Mouse (Mus musculus) hindbrain, embryonic 11.5 days (tissue): ENCODE measurements at regions not wholly inside any gene's neighbourhood (a gene's known extent, or its start where the extent isn't known, plus 50 kb on each side); places are given as distances from the start of the nearest gene placed in this dataset.

Source experiments
- ATAC-seq: fragments of 200-750 bp; cut with Nextera tagmentation; 2 replicates; pipeline ENCODE4 v1.8.0; 2017; ENCODE audit warnings: mild to moderate bottlenecking, moderate TSS enrichment, moderate library complexity; ENCODE audit not compliant: low FRiP score
- DNase-seq: peaks from one replicate; pipeline ENCODE4 v3.0.0-alpha.2; 2015; ENCODE audit warnings: low spot score
- H3K27ac ChIP-seq: fragments of 300-500 bp; sonication (generic); 2 replicates; pipeline ENCODE4 v1.5.1; 2014; ENCODE audit warnings: mild to moderate bottlenecking, low read depth, low read length
- H3K27me3 ChIP-seq: fragments of 300-500 bp; sonication (generic); 2 replicates; pipeline ENCODE4 v1.6.1; 2014; ENCODE audit warnings: mild to moderate bottlenecking, low read length, moderate library complexity, mixed read lengths; ENCODE audit not compliant: control insufficient read depth, insufficient read depth
- H3K36me3 ChIP-seq: fragments of 300-500 bp; sonication (generic); 2 replicates; pipeline ENCODE4 v1.6.1; 2014; ENCODE audit warnings: mild to moderate bottlenecking, low read length, moderate library complexity, mixed read lengths; ENCODE audit not compliant: control insufficient read depth, insufficient read depth
- H3K4me1 ChIP-seq: fragments of 300-500 bp; sonication (generic); replicated peaks from 2 replicates; pipeline ENCODE4 v1.6.1; 2014; ENCODE audit warnings: low read length, mixed read lengths; ENCODE audit not compliant: control insufficient read depth, insufficient read depth
- H3K4me2 ChIP-seq: fragments of 300-500 bp; sonication (generic); replicated peaks from 2 replicates; pipeline ENCODE4 v1.6.1; 2014; ENCODE audit warnings: mild to moderate bottlenecking, low read depth, low read length
- H3K4me3 ChIP-seq: fragments of 300-500 bp; sonication (generic); 2 replicates; pipeline ENCODE4 v1.5.1; 2014; ENCODE audit warnings: low read depth, low read length
- H3K9ac ChIP-seq: fragments of 300-500 bp; sonication (generic); 2 replicates; pipeline ENCODE4 v1.6.1; 2014; ENCODE audit warnings: low read depth, low read length
- H3K9me3 ChIP-seq: fragments of 300-500 bp; sonication (generic); 2 replicates; pipeline ENCODE4 v1.6.1; 2016; ENCODE audit warnings: low read length; ENCODE audit not compliant: control insufficient read depth
- WGBS: fragments of 180-500 bp; shearing (Covaris S2); extraction: QIAGEN DNeasy Blood & Tissue Kit; methylation state at CpG from one replicate; pipeline ENCODE4 v1.1.7; 2014; 5-methylcytosine and 5-hydroxymethylcytosine counted together

DNA sequence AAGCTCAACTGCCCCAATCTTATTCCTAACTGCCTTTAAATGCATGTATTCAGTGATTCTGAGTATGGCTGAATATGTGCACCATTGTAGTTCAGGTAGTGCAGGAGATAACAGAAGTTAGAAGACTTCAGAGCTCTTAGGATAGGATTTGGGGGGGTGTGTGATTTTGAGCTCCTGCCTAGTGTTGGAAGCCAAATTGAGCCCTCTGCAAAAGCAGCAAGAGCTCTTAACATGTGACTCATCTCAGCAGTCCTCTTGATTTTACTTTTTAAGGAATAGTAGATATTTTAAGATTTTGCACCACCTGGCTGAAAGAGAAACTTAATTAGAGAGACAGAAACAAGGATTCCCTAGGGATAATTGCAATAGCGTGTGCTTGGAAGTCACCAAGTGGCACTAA is 277.3 kb upstream of the Gm597 start:
- no peak overlapping the region for H3K27ac ChIP-seq
- DNase-seq (no peak), ATAC-seq (no peak)
- H3K9me3 ChIP-seq: no peaks in the 10 kb centered on the region
- H3K4me3 ChIP-seq: no peak overlapping the region
- no peaks in the 10 kb centered on the region for H3K4me1 ChIP-seq
- H3K36me3 ChIP-seq: no peaks in the 10 kb centered on the region
- no peaks in the 10 kb centered on the region for H3K27me3 ChIP-seq
- no peak overlapping the region for H3K4me2 ChIP-seq
- no peak overlapping the region for H3K9ac ChIP-seq
- 93% methylated on average over 1 of the region's 1 CpGs for WGBS

DNA sequence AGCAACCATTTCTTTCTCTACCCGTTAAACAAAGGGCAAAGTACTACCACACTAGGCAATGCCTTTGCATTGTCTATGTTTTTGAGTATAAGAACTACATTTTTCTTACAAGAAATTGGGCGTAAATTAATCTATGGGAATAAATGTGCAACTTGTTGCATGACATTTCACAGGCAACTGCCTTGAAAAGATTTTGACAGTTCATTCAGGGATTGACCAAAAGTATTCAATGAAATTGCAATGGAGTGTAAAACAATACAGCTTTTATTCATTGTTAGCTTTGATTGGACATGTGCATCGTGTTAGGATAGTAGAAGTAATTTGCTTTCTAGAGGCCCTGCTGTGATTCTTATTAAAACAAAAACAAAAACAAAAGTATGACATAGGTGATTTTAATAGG is 233.7 kb upstream of the Gm597 start:
- no peak overlapping the region for H3K9ac ChIP-seq
- H3K4me3 ChIP-seq: no peak overlapping the region
- H3K9me3 ChIP-seq: no peaks in the 10 kb centered on the region
- peak; percentile 1 for DNase-seq
- ATAC-seq: no peak
- no peaks in the 10 kb centered on the region for H3K36me3 ChIP-seq
- no peak overlapping the region for H3K4me2 ChIP-seq
- WGBS: 29% methylated on average over 3 of the region's 3 CpGs
- no peak overlapping the region for H3K27ac ChIP-seq
- no peaks in the 10 kb centered on the region for H3K4me1 ChIP-seq
- no peaks in the 10 kb centered on the region for H3K27me3 ChIP-seq

DNA sequence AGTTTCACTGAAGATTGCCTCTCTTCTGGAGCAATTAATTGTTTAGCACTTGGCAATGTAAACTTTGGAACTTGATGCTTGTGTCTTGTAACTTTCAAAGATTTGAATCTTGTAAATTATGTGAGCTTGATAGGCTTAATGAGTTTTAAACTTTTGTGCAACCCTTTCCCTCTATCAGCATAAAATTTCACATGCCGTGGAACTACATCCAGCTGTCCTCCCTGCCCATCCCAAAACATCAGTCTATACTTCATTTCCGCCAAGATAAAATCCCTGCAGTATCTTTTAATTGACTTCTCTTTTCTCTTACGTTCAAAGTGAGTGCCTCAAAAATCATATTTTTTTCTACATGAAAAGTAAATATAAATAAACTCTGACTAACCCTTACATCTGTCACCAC is 221.1 kb upstream of the Gm597 start:
- DNase-seq: no peak
- Histone ChIP-seq H3K4me3 (no peak overlapping the region), H3K4me2 (no peak overlapping the region), H3K27ac (no peak overlapping the region), H3K4me1 (no peaks in the 10 kb centered on the region), H3K9me3 (no peaks in the 10 kb centered on the region), H3K9ac (no peak overlapping the region), H3K27me3 (no peaks in the 10 kb centered on the region), H3K36me3 (no peaks in the 10 kb centered on the region)
- 94% methylated on average over 3 of the region's 3 CpGs for WGBS
- ATAC-seq: no peak

GRCm38 (mm10) chr1:28970941-28971340 is 190.9 kb upstream of the Gm597 start:
- no peaks in the 10 kb centered on the region for H3K36me3 ChIP-seq
- H3K4me1 ChIP-seq: no peaks in the 10 kb centered on the region
- H3K27ac ChIP-seq: no peak overlapping the region
- no peaks in the 10 kb centered on the region for H3K27me3 ChIP-seq
- H3K9ac ChIP-seq: no peak overlapping the region
- H3K4me3 ChIP-seq: no peak overlapping the region
- WGBS: 81% methylated on average over 3 of the region's 3 CpGs
- ATAC-seq: no peak
- DNase-seq: no peak
- H3K4me2 ChIP-seq: no peak overlapping the region
- no peaks in the 10 kb centered on the region for H3K9me3 ChIP-seq
